Mouse (Mus musculus) testis, adult 2 months (tissue): Measurements from ENCODE around the gene Gm10320.

Experiments
- CTCF ChIP-seq: fragments of 200-500 bp; IDR thresholded peaks from 2 replicates; pipeline ENCODE4 v1.5.1; 2012; ENCODE audit warnings: low read depth, mild to moderate bottlenecking, inconsistent platforms, low read length, moderate library complexity; ENCODE audit not compliant: control insufficient read depth, insufficient read depth, insufficient replicate concordance
- POLR2A ChIP-seq: fragments of 200-500 bp; IDR thresholded peaks from 2 replicates; pipeline ENCODE4 v1.6.1; 2012; ENCODE audit warnings: low read depth, mild to moderate bottlenecking, inconsistent platforms, low read length, moderate library complexity; ENCODE audit not compliant: control insufficient read depth

- TF ChIP-seq CTCF (no peak), POLR2A (no peak)
Observed at GRCm38 (mm10) chr13:98512066-98512465, 20.3 kb upstream of the Gm10320 start.
